Mouse (Mus musculus): ENCODE data around the gene Sfxn1. TPM values are rescaled to one million over a fixed set of nuclear protein-coding genes. Genes with fewer than 3 reads are reported as not detected.

The Sfxn1 gene
- polyA plus RNA-seq, 1 experiment from 2014 or later: 86.2 TPM

GRCm38 (mm10) chr13:54103271-54103670, 31.6 kb downstream of the Sfxn1 start:
- Histone ChIP-seq H3K27me3 (replicated peaks; ENCODE audit: low read depth, poor library complexity, severe bottlenecking) (no peaks in the 10 kb centered on the region), H3K36me3 (replicated peaks) (peaks cover 91% of the 10 kb centered on the region), H3K9me3 (no peaks in the 10 kb centered on the region), H3K4me1 (no peaks in the 10 kb centered on the region), H3K27ac (replicated peaks) (no peak overlapping the region), H3K4me3 (no peak overlapping the region)
- 87% methylated on average over 3 of the region's 3 CpGs for WGBS
- DNase-seq (ENCODE audit: low spot score): no peak

- peaks cover 90% of the 10 kb centered on the region for H3K36me3 ChIP-seq (replicated peaks)
- H3K27me3 ChIP-seq (replicated peaks; ENCODE audit: low read depth, poor library complexity, severe bottlenecking): no peaks in the 10 kb centered on the region
- no peaks in the 10 kb centered on the region for H3K4me1 ChIP-seq
- no peak for DNase-seq (ENCODE audit: low spot score)
- no peak overlapping the region for H3K27ac ChIP-seq (replicated peaks)
- 79% methylated on average over 10 of the region's 10 CpGs for WGBS
- no peak overlapping the region for H3K4me3 ChIP-seq
- no peaks in the 10 kb centered on the region for H3K9me3 ChIP-seq
Measured at GRCm38 (mm10) chr13:54103866-54104265, 32.2 kb downstream of the Sfxn1 start.

DNA sequence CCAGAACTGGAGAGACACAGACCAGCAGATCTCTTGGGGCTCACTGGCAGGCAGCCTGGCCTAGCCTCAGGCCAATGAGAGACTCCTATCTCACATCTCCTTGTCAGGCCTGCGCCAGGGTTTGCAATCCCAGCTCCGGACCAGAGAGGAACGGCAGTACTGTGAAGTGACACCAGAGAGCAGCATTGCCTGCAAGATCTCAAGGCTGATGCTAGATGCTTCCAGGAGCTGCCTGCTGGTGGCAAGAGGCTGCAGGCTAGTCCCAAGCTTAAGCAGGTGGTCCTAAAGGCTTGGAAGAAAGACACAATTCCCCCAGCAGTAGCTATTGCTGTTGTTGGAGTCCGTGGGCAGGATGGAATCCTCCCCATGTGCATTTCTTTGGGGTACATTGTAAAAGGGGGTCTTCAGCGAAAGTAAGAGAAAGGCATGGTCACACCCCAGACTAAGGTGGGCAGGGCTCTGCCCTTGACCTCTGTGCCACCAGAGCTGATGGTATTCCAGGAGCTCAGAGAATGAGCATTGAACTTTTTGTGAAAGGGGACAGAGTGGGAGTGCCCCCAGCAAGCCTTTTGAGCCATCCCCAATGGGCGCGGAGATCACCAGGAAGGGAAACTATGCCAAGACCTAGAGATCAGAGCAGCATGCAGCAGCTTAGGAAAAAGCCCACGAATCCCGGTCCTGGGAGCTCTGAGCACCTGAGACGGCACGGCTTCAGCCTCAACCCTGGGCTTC, 42.3 kb downstream of the Sfxn1 start:
- WGBS: 58% methylated on average over 11 of the region's 11 CpGs
- H3K27me3 ChIP-seq (replicated peaks; ENCODE audit: low read depth, poor library complexity, severe bottlenecking): 0 out of 2 replicates have a peak, but pooled peaks cover 7% of the 10 kb centered on the region

GRCm38 (mm10) chr13:54114931-54115330, 43.3 kb downstream of the Sfxn1 start:
- no peaks in the 10 kb centered on the region for H3K36me3 ChIP-seq (replicated peaks)

More for the DNA sequence above, 42.3 kb downstream of the Sfxn1 start:
- H3K4me1 ChIP-seq: no peaks in the 10 kb centered on the region
- H3K9me3 ChIP-seq: peaks cover 6% of the 10 kb centered on the region; the same call in 1 of the 2 replicates
- peaks cover 3% of the 10 kb centered on the region; the same call in 1 of the 2 replicates for H3K36me3 ChIP-seq (replicated peaks)
- no peak overlapping the region for H3K27ac ChIP-seq (replicated peaks)
- H3K4me3 ChIP-seq: no peak overlapping the region
- DNase-seq (ENCODE audit: low spot score): peak; percentile 73

DNA sequence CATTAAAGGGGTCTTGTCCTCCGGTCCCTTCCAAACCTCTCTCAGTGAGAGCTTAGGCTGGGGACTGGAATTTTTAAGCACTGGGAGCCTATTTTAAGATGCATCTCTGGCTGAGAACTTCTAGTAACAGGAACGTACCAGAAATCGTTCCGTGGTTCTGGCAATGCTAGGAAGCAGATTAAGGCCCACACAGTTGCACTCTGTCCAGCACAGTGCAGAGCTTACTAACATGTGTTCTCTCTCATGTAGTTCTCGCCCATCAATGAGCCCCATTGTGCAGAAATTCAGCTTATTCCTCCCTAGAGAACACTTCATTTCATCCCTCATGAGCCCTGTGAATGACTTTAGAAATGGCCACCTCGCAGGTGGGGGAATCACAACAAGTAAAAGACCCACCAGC, 44.1 kb downstream of the Sfxn1 start:
- Histone ChIP-seq H3K27ac (replicated peaks) (no peak overlapping the region; the same call in 1 of the 2 replicates), H3K9me3 (peaks cover 6% of the 10 kb centered on the region; the same call in 1 of the 2 replicates), H3K4me1 (no peaks in the 10 kb centered on the region), H3K27me3 (replicated peaks; ENCODE audit: low read depth, poor library complexity, severe bottlenecking) (0 out of 2 replicates have a peak, but pooled peaks cover 7% of the 10 kb centered on the region), H3K4me3 (no peak overlapping the region), H3K36me3 (replicated peaks) (no peaks in the 10 kb centered on the region)
- WGBS: 87% methylated on average over 6 of the region's 6 CpGs
- no peak for DNase-seq (ENCODE audit: low spot score)

More at GRCm38 (mm10) chr13:54114931-54115330, 43.3 kb downstream of the Sfxn1 start:
- Histone ChIP-seq H3K27me3 (replicated peaks; ENCODE audit: low read depth, poor library complexity, severe bottlenecking) (0 out of 2 replicates have a peak, but pooled peaks cover 7% of the 10 kb centered on the region), H3K9me3 (peaks cover 6% of the 10 kb centered on the region; the same call in 1 of the 2 replicates), H3K27ac (replicated peaks) (no peak overlapping the region), H3K4me3 (no peak overlapping the region), H3K4me1 (no peaks in the 10 kb centered on the region)
- DNase-seq (ENCODE audit: low spot score): no peak
- WGBS: 86% methylated on average over 5 of the region's 5 CpGs

DNA sequence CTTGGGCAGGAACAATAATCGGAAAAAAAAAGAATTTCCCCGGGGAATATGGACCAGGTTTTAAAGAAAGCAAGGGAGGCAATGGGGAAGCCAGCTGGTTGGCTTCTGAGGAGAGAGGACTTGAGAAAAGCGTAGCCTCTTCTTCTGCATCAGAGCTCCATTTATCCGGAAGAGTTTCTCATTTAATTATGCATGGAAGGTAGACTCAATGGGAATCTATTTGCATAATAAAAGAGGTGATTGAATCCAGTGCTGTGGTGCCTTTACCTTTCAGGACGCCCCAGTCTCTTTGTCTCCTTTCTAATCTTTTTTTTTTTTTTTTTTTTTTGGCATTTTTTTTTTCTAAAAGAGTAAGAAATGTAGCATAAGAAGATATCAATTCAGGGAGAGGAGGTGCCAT, 46.7 kb downstream of the Sfxn1 start:
- no peak overlapping the region for H3K27ac ChIP-seq (replicated peaks)
- no peaks in the 10 kb centered on the region for H3K4me1 ChIP-seq
- no peak for DNase-seq (ENCODE audit: low spot score)
- H3K36me3 ChIP-seq (replicated peaks): no peaks in the 10 kb centered on the region
- H3K4me3 ChIP-seq: no peak overlapping the region
- peaks cover 11% of the 10 kb centered on the region; the same call in 1 of the 2 replicates for H3K9me3 ChIP-seq
- WGBS: 43% methylated on average over 5 of the region's 5 CpGs
- H3K27me3 ChIP-seq (replicated peaks; ENCODE audit: low read depth, poor library complexity, severe bottlenecking): 0 out of 2 replicates have a peak, but pooled peaks cover 7% of the 10 kb centered on the region

DNA sequence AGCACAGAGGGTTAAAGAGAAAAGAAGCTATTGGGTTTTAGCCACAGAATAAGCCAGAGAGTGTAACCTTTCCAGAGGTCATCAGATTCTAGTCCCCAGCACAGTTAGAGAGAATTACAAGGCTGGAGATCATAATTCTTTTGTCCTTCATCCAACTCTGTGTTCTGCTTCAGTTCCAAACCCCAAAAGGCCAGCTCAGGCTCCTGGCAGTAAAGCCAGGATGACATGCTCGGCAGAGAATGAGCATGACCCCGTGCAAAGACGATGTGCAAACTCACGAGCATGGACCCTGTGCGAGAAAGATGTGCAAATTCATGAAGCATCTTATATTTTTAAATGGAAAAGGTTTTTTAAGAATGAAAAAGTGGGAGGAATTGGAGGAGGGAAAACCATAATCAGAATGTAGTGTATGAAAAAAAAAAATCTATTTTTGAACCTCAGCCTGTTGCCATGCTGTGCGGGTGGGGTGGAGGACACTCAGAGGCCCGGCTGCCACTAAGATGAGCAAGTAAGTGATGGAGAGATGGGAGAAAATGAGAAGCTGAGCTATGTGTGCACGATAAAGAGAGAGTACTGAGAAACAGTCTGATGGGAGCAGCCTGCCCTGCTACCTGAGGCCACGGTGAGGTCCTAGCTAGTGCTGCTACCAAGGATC, 66.2 kb downstream of the Sfxn1 start:
- no peaks in the 10 kb centered on the region for H3K36me3 ChIP-seq (replicated peaks)

DNA sequence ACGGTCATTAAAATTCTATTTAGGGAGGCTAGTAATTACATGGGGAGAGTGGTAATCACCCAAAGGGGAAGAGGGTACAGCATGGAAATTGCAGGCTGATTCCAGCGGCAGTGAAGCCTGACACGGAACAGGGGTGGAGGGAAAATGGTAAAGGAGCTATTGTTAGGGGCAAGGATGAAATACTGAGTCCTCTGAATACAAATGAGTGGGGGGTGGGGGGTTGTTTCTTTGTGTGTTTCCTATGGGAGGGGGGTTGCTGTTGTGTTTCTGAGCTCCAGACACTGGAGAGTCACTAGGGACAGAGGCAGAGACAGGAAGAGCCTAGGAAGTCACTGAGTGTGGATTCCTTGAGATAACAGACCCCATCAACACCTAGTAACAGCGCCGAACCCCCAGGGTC, 72.1 kb downstream of the Sfxn1 start:
- DNase-seq (ENCODE audit: low spot score): no peak
- H3K4me3 ChIP-seq: no peak overlapping the region
- no peaks in the 10 kb centered on the region for H3K27me3 ChIP-seq (replicated peaks; ENCODE audit: low read depth, poor library complexity, severe bottlenecking)
- H3K4me1 ChIP-seq: peaks cover 13% of the 10 kb centered on the region; the same call in 1 of the 2 replicates
- WGBS: 44% methylated on average over 5 of the region's 5 CpGs
- H3K9me3 ChIP-seq: peaks cover 4% of the 10 kb centered on the region; the same call in 1 of the 2 replicates
- H3K36me3 ChIP-seq (replicated peaks): no peaks in the 10 kb centered on the region
- 0 out of 2 replicates have a peak overlapping the region, but pooled peaks have one; percentile 14 for H3K27ac ChIP-seq (replicated peaks)

More for the DNA sequence above, 66.2 kb downstream of the Sfxn1 start:
- no peaks in the 10 kb centered on the region for H3K4me1 ChIP-seq
- no peak for DNase-seq (ENCODE audit: low spot score)
- no peak overlapping the region for H3K27ac ChIP-seq (replicated peaks)
- H3K9me3 ChIP-seq: no peaks in the 10 kb centered on the region; the same call in 1 of the 2 replicates
- no peak overlapping the region for H3K4me3 ChIP-seq
- WGBS: 84% methylated on average over 9 of the region's 9 CpGs
- no peaks in the 10 kb centered on the region for H3K27me3 ChIP-seq (replicated peaks; ENCODE audit: low read depth, poor library complexity, severe bottlenecking)

DNA sequence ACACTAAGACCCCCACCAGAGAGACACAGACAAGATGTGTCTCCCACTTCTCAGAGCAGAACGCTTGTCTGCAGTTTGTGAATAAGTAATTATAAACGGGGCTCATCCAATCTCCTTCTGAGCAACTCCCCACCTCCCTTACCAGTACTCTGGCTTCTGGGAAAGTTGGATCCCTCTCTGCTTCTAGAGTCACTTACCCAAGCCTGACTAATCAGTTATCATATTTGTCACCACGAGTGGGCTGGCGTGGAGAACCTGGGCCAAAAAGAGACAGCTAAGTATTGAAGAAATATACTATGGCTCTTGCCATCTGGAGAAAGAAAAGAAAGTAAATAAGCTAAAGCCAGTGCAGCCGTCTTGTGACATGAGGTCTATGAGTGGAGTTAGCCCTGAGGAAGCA, 73.0 kb downstream of the Sfxn1 start:
- 83% methylated on average over 5 of the region's 5 CpGs for WGBS
- H3K27ac ChIP-seq (replicated peaks): no peak overlapping the region
- no peak for DNase-seq (ENCODE audit: low spot score)
- peaks cover 4% of the 10 kb centered on the region; the same call in 1 of the 2 replicates for H3K9me3 ChIP-seq
- peaks cover 13% of the 10 kb centered on the region; the same call in 1 of the 2 replicates for H3K4me1 ChIP-seq
- no peaks in the 10 kb centered on the region for H3K36me3 ChIP-seq (replicated peaks)
- H3K4me3 ChIP-seq: no peak overlapping the region
- no peaks in the 10 kb centered on the region for H3K27me3 ChIP-seq (replicated peaks; ENCODE audit: low read depth, poor library complexity, severe bottlenecking)

GRCm38 (mm10) chr13:54147328-54147727, 75.7 kb downstream of the Sfxn1 start:
- H3K36me3 ChIP-seq (replicated peaks): no peaks in the 10 kb centered on the region
- H3K27ac ChIP-seq (replicated peaks): no peak overlapping the region
- H3K27me3 ChIP-seq (replicated peaks; ENCODE audit: low read depth, poor library complexity, severe bottlenecking): no peaks in the 10 kb centered on the region
- H3K4me1 ChIP-seq: peaks cover 13% of the 10 kb centered on the region; the same call in 1 of the 2 replicates
- 68% methylated on average over 1 of the region's 1 CpGs for WGBS
- peaks cover 4% of the 10 kb centered on the region; the same call in 1 of the 2 replicates for H3K9me3 ChIP-seq
- no peak overlapping the region for H3K4me3 ChIP-seq
- peak; percentile 22 for DNase-seq (ENCODE audit: low spot score)

DNA sequence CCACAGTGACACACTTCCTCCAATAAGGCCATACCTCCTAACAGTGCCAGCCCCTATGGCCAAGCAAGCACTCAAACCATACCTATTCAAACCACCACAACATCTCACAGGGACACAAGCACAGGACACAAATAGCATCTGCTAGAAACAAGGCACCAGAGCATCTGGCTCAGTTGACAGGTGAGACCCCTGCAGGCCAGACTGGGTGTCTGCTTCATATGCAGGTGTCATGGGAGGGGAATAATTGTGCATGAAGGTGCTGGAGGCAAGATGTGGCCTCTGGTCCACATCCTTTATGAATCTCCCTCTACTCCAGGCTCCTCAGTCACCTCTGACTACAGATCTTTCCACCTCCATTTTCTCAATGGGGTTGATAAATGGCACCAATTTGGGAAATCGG, 80.8 kb downstream of the Sfxn1 start:
- WGBS: 80% methylated on average over 1 of the region's 1 CpGs
- Histone ChIP-seq H3K4me3 (no peak overlapping the region), H3K36me3 (replicated peaks) (no peaks in the 10 kb centered on the region), H3K27me3 (replicated peaks; ENCODE audit: low read depth, poor library complexity, severe bottlenecking) (no peaks in the 10 kb centered on the region), H3K4me1 (peaks cover 5% of the 10 kb centered on the region), H3K27ac (replicated peaks) (no peak overlapping the region), H3K9me3 (no peaks in the 10 kb centered on the region)
- no peak for DNase-seq (ENCODE audit: low spot score)

- no peaks in the 10 kb centered on the region for H3K27me3 ChIP-seq (replicated peaks; ENCODE audit: low read depth, poor library complexity, severe bottlenecking)
- no peak for DNase-seq (ENCODE audit: low spot score)
- no peak overlapping the region for H3K27ac ChIP-seq (replicated peaks)
- H3K36me3 ChIP-seq (replicated peaks): no peaks in the 10 kb centered on the region
- WGBS: 48% methylated on average over 7 of the region's 7 CpGs
- H3K4me1 ChIP-seq: peaks cover 5% of the 10 kb centered on the region
- H3K9me3 ChIP-seq: no peaks in the 10 kb centered on the region
- H3K4me3 ChIP-seq: no peak overlapping the region
Measured at GRCm38 (mm10) chr13:54152911-54153310, 81.2 kb downstream of the Sfxn1 start.
